Mouse (Mus musculus) ES-Bruce4 (cell line): ENCODE measurements around the gene Tmem63c.

ENCODE experiments used
- CTCF ChIP-seq: IDR thresholded peaks from one replicate; pipeline ENCODE4 v1.8.1; 2011; ENCODE audit warnings: low read depth, low read length
- EP300 ChIP-seq: IDR thresholded peaks from 2 replicates; pipeline ENCODE4 v1.6.1; 2011; ENCODE audit warnings: low read depth, low read length; ENCODE audit not compliant: insufficient read depth

DNA sequence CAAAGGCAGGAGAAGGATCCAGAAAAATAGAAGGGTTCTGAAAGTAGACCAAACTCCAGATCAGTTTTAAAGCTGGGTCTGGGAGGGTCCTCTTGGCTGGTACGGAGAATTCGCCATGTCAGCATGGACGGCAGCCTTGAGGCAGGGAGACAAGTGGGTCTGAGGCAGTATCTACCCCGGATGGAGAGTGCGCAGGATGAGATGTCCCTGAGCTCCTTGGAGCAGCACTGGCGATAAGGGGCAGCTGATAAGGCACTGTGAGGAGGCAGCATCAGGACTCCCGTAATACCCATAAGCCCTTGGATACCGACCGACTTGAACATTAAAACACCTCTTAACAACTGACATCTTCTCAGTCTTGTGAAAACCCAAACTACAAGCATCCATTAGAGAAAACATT lies 111.6 kb downstream of the Tmem63c start:
- TF ChIP-seq CTCF (no peak), EP300 (no peak)
